Mouse (Mus musculus): ENCODE results near the gene Pfn3.

DNA sequence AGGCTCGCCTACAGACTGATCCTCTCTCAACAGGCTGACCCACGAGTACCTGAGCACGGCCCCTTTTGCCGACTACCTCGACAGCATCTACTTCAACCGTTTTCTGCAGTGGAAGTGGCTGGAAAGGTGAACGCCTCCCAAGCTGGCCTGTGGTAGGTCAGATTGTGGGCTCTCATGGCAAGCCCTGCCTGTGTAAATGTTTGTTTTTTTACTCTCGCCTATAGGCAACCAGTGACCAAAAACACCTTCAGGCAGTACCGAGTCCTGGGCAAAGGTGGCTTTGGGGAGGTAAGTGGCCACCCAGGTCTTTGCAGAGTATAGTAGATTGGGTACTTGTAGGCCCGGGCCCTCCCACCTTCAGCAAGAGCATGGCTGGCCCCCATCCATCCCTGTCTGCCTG, 36.3 kb upstream of the Pfn3 start:
- TF ChIP-seq CTCF (IDR thresholded peaks at IDR 0.05; ENCODE audit: extremely low read depth, insufficient read length, insufficient replicate concordance, low read depth, low read length) (no peak), POLR2A (IDR thresholded peaks at IDR 0.05; ENCODE audit: low read depth, low read length) (no peak)

Data from small intestine, adult 2 months (tissue).